Mouse (Mus musculus) myocyte (in vitro differentiated cells): ENCODE data around the gene Rbm8a.
"Not testable (repeated sequence)": the region's sequence is repeated elsewhere in the genome, so short reads cannot be mapped to it uniquely, and the experiment has no call there.

Source experiments
- CEBPB ChIP-seq: IDR thresholded peaks from 2 replicates; pipeline ENCODE4 v1.6.1; 2011; ENCODE audit warnings: mild to moderate bottlenecking, moderate library complexity; ENCODE audit not compliant: poor library complexity, insufficient read depth, severe bottlenecking
- E2F4 ChIP-seq: IDR thresholded peaks from one replicate; pipeline ENCODE4 v1.6.1; 2011; ENCODE audit warnings: mild to moderate bottlenecking, control low read depth, moderate library complexity; ENCODE audit not compliant: insufficient read depth
- MAX ChIP-seq: IDR thresholded peaks from one replicate; pipeline ENCODE4 v1.6.1; 2011; ENCODE audit warnings: low read depth, mild to moderate bottlenecking, control low read depth
- MYOD1 ChIP-seq, 3 experiments: IDR thresholded peaks; one replicate each; pipeline ENCODE4 v1.6.1; 2011; ENCODE audit warnings: control low read depth in 2 of 3, low read depth in 2 of 3, mild to moderate bottlenecking in 2 of 3, moderate library complexity in 1 of 3; ENCODE audit not compliant: insufficient read length in 2 of 3, control insufficient read depth in 1 of 3
- MYOG ChIP-seq, 3 experiments: IDR thresholded peaks; one replicate each; pipeline ENCODE4 v1.6.1; 2011; ENCODE audit warnings: control low read depth in 2 of 3, low read depth in 2 of 3, mild to moderate bottlenecking in 2 of 3; ENCODE audit not compliant: insufficient read length in 2 of 3, control insufficient read depth in 1 of 3, insufficient read depth in 1 of 3
- POLR2A ChIP-seq: IDR thresholded peaks from one replicate; pipeline ENCODE4 v1.6.1; 2011; ENCODE audit warnings: low read depth, mild to moderate bottlenecking, control low read depth, moderate library complexity; ENCODE audit not compliant: insufficient read length
- POLR2AphosphoS2 ChIP-seq: IDR thresholded peaks from one replicate; pipeline ENCODE4 v1.6.1; 2011; ENCODE audit warnings: low read depth, control low read depth; ENCODE audit not compliant: insufficient read length
- TCF12 ChIP-seq: IDR thresholded peaks from one replicate; pipeline ENCODE4 v1.6.1; 2011; ENCODE audit warnings: mild to moderate bottlenecking, control low read depth; ENCODE audit not compliant: poor library complexity, insufficient read depth, severe bottlenecking
- TCF3 ChIP-seq: IDR thresholded peaks from one replicate; pipeline ENCODE4 v1.6.1; 2011; ENCODE audit warnings: low read depth, control low read depth; ENCODE audit not compliant: insufficient read length
- USF1 ChIP-seq: IDR thresholded peaks from one replicate; pipeline ENCODE4 v1.6.1; 2011; ENCODE audit warnings: low read depth, mild to moderate bottlenecking, control low read depth, moderate library complexity

DNA sequence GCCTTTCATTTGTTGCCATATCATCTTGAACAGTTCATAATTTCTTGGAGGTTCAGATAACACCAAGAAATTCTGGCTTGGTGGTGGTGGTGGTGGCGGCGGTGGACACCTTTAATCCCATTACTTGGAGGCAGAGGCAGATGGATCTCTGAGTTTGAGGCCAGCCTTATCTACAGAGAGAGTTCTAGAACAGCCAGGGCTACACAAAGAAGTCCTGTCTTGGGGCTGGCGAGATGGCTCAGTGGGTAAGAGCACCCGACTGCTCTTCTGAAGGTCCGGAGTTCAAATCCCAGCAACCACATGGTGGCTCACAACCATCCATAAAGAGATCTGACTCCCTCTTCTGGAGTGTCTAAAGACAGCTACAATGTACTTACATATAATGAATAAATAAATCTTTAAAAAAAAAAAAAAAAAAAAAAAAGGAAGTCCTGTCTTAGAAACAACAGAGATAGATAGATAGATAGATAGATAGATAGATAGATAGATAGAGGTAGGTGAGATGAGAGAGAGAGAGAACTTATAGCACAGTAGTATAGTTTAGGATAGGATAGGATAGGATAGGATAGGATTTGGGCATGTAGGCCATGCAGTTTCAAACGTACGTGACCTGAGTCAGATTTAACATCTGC, 36.1 kb downstream of the Rbm8a start:
- TF ChIP-seq TCF3; POLR2A; TCF12; POLR2AphosphoS2; USF1; MAX; MYOG (IDR thresholded peaks at IDR 0.05; ENCODE audit: control insufficient read depth in 1 of 3, insufficient read depth in 1 of 3, insufficient read length in 2 of 3, low read depth in 2 of 3); E2F4; CEBPB; MYOD1 (IDR thresholded peaks at IDR 0.05; ENCODE audit: control insufficient read depth in 1 of 3, insufficient read length in 2 of 3, low read depth in 2 of 3): not testable (repeated sequence)
